Mouse (Mus musculus) embryonic facial prominence, embryonic 11.5 days (tissue): ENCODE measurements around the gene Stxbp4. TPM values are rescaled to one million over a fixed set of nuclear protein-coding genes. Genes with fewer than 3 reads are reported as not detected.
A peak's percentile ranks its signal among the peaks of the same experiment; 100 is the strongest.

ENCODE experiments used
- ATAC-seq: fragments of 200-750 bp; cut with Nextera tagmentation; replicated peaks from 2 replicates; pipeline ENCODE4 v1.8.0; 2017; ENCODE audit warnings: low read depth; ENCODE audit not compliant: insufficient number of reproducible peaks, low FRiP score, low TSS enrichment
- DNase-seq: peaks from one replicate; pipeline ENCODE4 v3.0.0-alpha.2; 2015; ENCODE audit warnings: low spot score
- H3K27ac ChIP-seq: fragments of 300-500 bp; sonication (generic); replicated peaks from 2 replicates; pipeline ENCODE4 v1.5.1; 2014; ENCODE audit warnings: mild to moderate bottlenecking, low read depth, low read length, control low read depth
- H3K27me3 ChIP-seq: fragments of 300-500 bp; sonication (generic); 2 replicates; pipeline ENCODE4 v1.6.1; 2014; ENCODE audit warnings: mild to moderate bottlenecking, low read length, moderate library complexity, mixed read lengths; ENCODE audit not compliant: control insufficient read depth, insufficient read depth
- H3K36me3 ChIP-seq: fragments of 300-500 bp; sonication (generic); replicated peaks from 2 replicates; pipeline ENCODE4 v1.6.1; 2014; ENCODE audit warnings: low read depth, mild to moderate bottlenecking, low read length, moderate library complexity, mixed read lengths; ENCODE audit not compliant: control insufficient read depth, insufficient read depth
- H3K4me1 ChIP-seq: fragments of 300-500 bp; sonication (generic); 2 replicates; pipeline ENCODE4 v1.6.1; 2014; ENCODE audit warnings: low read length, mixed read lengths; ENCODE audit not compliant: control insufficient read depth, insufficient read depth
- H3K4me2 ChIP-seq: fragments of 300-500 bp; sonication (generic); 2 replicates; pipeline ENCODE4 v1.6.1; 2014; ENCODE audit warnings: low read depth, mild to moderate bottlenecking, control low read depth, low read length, moderate library complexity
- H3K4me3 ChIP-seq: fragments of 300-500 bp; sonication (generic); 2 replicates; pipeline ENCODE4 v1.5.1; 2014; ENCODE audit warnings: low read depth, low read length, control low read depth
- H3K9ac ChIP-seq: fragments of 300-500 bp; sonication (generic); replicated peaks from 2 replicates; pipeline ENCODE4 v1.6.1; 2014; ENCODE audit warnings: mild to moderate bottlenecking, control low read depth, low read length
- H3K9me3 ChIP-seq: fragments of 300-500 bp; sonication (generic); replicated peaks from 2 replicates; pipeline ENCODE4 v1.6.1; 2016; ENCODE audit warnings: mild to moderate bottlenecking, low read length, inconsistent platforms, mixed read lengths; ENCODE audit not compliant: control insufficient read depth
- WGBS: fragments of 180-500 bp; shearing (Covaris S2); extraction: QIAGEN DNeasy Blood & Tissue Kit; methylation state at CpG from one replicate; pipeline ENCODE4 v1.1.7; 2014; 5-methylcytosine and 5-hydroxymethylcytosine counted together
- polyA plus RNA-seq: library from polyadenylated mRNA; unstranded; fragments of >200 nt; fragmentation: Nextera tagmentation; extraction: Ambion mirVana; gene quantifications from 2 replicates; pipeline ENCODE4 v1.2.1, GENCODE M21; 2014

Gene Stxbp4
- polyA plus RNA-seq, 1 experiment from 2014 or later: 35.1 TPM

- H3K36me3 ChIP-seq: no peaks in the 10 kb centered on the region; the same call in 1 of the 2 replicates
- no peak for DNase-seq
- no peak overlapping the region for H3K9ac ChIP-seq
- WGBS: 94% methylated on average over 7 of the region's 7 CpGs
- no peaks in the 10 kb centered on the region for H3K4me1 ChIP-seq
- H3K4me2 ChIP-seq: no peak overlapping the region
- no peak overlapping the region for H3K27ac ChIP-seq
- H3K27me3 ChIP-seq: no peaks in the 10 kb centered on the region
- H3K4me3 ChIP-seq: no peak overlapping the region
- no peaks in the 10 kb centered on the region for H3K9me3 ChIP-seq
- ATAC-seq: no peak
Observed at GRCm38 (mm10) chr11:90575491-90576048, 62.3 kb downstream of the Stxbp4 start.

DNA sequence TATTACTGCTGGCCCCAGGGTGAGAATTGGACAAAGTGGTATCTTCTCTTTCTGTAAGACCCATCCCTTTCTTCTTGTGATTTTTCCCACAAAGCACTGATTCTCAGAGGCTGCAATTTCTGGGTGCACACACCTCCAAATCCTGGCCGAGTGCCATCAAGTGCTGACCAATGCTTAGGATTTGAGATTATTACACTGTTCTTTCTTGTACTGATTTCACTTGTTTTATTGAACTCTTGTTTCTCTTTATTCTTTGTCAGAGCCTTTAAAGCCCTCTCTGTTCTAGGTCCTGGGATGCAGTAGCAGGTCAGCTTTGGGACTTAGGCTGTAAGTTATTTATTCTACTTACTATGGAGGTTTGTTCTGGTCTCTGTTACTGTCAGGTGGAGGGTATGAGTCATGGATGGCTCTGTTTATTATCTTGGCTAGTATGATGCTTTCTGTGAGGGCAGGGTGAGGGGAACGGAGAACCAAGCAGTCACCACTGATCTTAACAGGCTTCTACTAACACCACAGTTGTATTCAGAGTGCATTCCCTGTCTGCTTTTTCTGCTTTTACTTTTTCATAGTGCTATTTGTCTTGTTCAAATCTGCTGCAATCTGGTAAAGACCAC, 67.1 kb downstream of the Stxbp4 start:
- WGBS: 84% methylated on average over 2 of the region's 2 CpGs

DNA sequence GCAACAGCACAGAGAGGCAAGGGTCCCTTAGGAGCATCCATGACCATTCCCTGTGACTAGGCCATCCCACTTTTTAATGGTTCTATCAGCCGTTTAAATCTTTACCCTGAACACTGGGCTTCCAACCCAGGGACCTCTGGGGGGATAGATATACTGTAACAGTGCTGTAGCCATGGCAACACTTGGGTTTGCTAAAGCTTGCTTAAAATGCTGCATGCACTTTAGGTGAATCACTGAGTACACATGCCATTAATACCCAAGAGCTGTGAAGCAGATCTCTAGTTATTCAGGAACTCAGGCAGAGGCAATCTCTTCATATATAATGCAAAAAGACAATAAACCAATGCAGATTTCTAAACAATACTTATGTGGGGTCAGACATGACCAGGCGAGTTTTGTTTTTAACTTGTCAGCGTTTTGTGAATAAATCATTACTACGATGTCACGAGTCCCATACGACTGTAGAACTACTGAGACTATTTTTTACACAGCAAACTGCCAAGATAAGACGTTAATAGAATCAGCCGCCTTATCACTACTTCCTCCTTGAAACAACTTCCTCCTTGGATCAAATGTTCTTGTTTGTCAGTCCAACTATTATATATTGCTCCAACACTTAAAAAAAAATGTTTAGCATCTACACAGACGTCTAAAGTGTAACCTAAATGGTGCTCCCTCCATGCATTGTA, 79.4 kb downstream of the Stxbp4 start:
- Histone ChIP-seq H3K9ac (no peak overlapping the region), H3K36me3 (no peaks in the 10 kb centered on the region), H3K27ac (no peak overlapping the region), H3K4me2 (no peak overlapping the region), H3K27me3 (no peaks in the 10 kb centered on the region), H3K9me3 (no peaks in the 10 kb centered on the region), H3K4me1 (no peaks in the 10 kb centered on the region), H3K4me3 (no peak overlapping the region)
- DNase-seq (no peak), ATAC-seq (no peak)
- WGBS: 85% methylated on average over 9 of the region's 9 CpGs

More for the DNA sequence above, 67.1 kb downstream of the Stxbp4 start:
- no peaks in the 10 kb centered on the region for H3K27me3 ChIP-seq
- no peaks in the 10 kb centered on the region for H3K4me1 ChIP-seq
- H3K9ac ChIP-seq: no peak overlapping the region
- ATAC-seq (no peak), DNase-seq (no peak)
- no peak overlapping the region for H3K27ac ChIP-seq
- H3K4me3 ChIP-seq: no peak overlapping the region
- H3K9me3 ChIP-seq: no peaks in the 10 kb centered on the region
- H3K4me2 ChIP-seq: no peak overlapping the region
- no peaks in the 10 kb centered on the region; the same call in 1 of the 2 replicates for H3K36me3 ChIP-seq

GRCm38 (mm10) chr11:90556517-90556916, 81.4 kb downstream of the Stxbp4 start:
- Histone ChIP-seq H3K27ac (no peak overlapping the region), H3K9me3 (no peaks in the 10 kb centered on the region), H3K4me3 (no peak overlapping the region), H3K4me2 (no peak overlapping the region), H3K9ac (no peak overlapping the region), H3K4me1 (no peaks in the 10 kb centered on the region), H3K27me3 (no peaks in the 10 kb centered on the region), H3K36me3 (no peaks in the 10 kb centered on the region)
- DNase-seq: no peak
- 78% methylated on average over 4 of the region's 4 CpGs for WGBS
- no peak for ATAC-seq

GRCm38 (mm10) chr11:90553963-90554362, 83.9 kb downstream of the Stxbp4 start:
- WGBS: 81% methylated on average over 5 of the region's 5 CpGs
- H3K4me3 ChIP-seq: no peak overlapping the region
- no peaks in the 10 kb centered on the region for H3K4me1 ChIP-seq
- no peak overlapping the region for H3K4me2 ChIP-seq
- H3K9me3 ChIP-seq: no peaks in the 10 kb centered on the region
- no peak overlapping the region for H3K9ac ChIP-seq
- H3K27ac ChIP-seq: no peak overlapping the region
- no peak for ATAC-seq
- no peaks in the 10 kb centered on the region for H3K27me3 ChIP-seq
- H3K36me3 ChIP-seq: no peaks in the 10 kb centered on the region
- no peak for DNase-seq

- Histone ChIP-seq H3K4me1 (no peaks in the 10 kb centered on the region), H3K36me3 (no peaks in the 10 kb centered on the region), H3K9me3 (no peaks in the 10 kb centered on the region), H3K4me2 (no peak overlapping the region), H3K27ac (no peak overlapping the region), H3K4me3 (no peak overlapping the region), H3K27me3 (no peaks in the 10 kb centered on the region), H3K9ac (no peak overlapping the region)
- ATAC-seq (no peak), DNase-seq (no peak)
- WGBS: 74% methylated on average over 18 of the region's 18 CpGs
Observed at GRCm38 (mm10) chr11:90552303-90553201, 85.3 kb downstream of the Stxbp4 start.

- Histone ChIP-seq H3K4me1 (no peaks in the 10 kb centered on the region), H3K9ac (no peak overlapping the region), H3K4me2 (no peak overlapping the region), H3K27me3 (no peaks in the 10 kb centered on the region), H3K36me3 (no peaks in the 10 kb centered on the region), H3K9me3 (no peaks in the 10 kb centered on the region), H3K27ac (no peak overlapping the region), H3K4me3 (no peak overlapping the region)
- DNase-seq (peak; percentile 61), ATAC-seq (peak; percentile 70)
- 41% methylated on average over 13 of the region's 13 CpGs for WGBS
Observed at GRCm38 (mm10) chr11:90548560-90548959, 89.3 kb downstream of the Stxbp4 start.
